Mouse (Mus musculus) CH12.LX (cell line): ENCODE measurements at regions not wholly inside any gene's neighbourhood (a gene's known extent, or its start where the extent isn't known, plus 50 kb on each side); places are given as distances from the start of the nearest gene placed in this dataset.

Source experiments
- DNase-seq: peaks from one replicate; pipeline ENCODE4 v3.0.0-alpha.2; 2013; ENCODE audit errors: extremely low read depth
- H3K27ac ChIP-seq: 2 replicates; pipeline ENCODE4 v1.5.1; 2012; ENCODE audit warnings: low read depth, mild to moderate bottlenecking, control low read depth, moderate library complexity; ENCODE audit not compliant: insufficient read depth
- H3K27me3 ChIP-seq: replicated peaks from 2 replicates; pipeline ENCODE3; 2012; ENCODE audit warnings: inconsistent platforms
- H3K36me3 ChIP-seq, 2 experiments: replicated peaks in 1 of 2; 2 replicates each; pipeline versions ENCODE3 to v1.6.1; 2012; ENCODE audit warnings: inconsistent platforms in 1 of 2, low read length in 1 of 2, mild to moderate bottlenecking in 1 of 2, mixed read lengths in 1 of 2, moderate library complexity in 1 of 2; ENCODE audit not compliant: control insufficient read depth in 1 of 2, insufficient read depth in 1 of 2
- H3K4me1 ChIP-seq, 2 experiments: 2 replicates each; pipeline ENCODE4 v1.6.1; 2012; ENCODE audit warnings: inconsistent platforms in 1 of 2, moderate library complexity in 1 of 2; ENCODE audit not compliant: insufficient read depth in 2 of 2, control insufficient read depth in 1 of 2
- H3K4me2 ChIP-seq: 2 replicates; pipeline ENCODE4 v1.6.1; 2012; ENCODE audit warnings: low read depth, mild to moderate bottlenecking, control low read depth; ENCODE audit not compliant: poor library complexity, insufficient read depth, severe bottlenecking
- H3K4me3 ChIP-seq, 3 experiments: fragments of 150-350 bp in 1 of 3; sonication (generic) in 1 of 3; replicated peaks in 1 of 3; 2 replicates each; pipeline versions ENCODE3 to v1.5.1; 2011 to 2012; ENCODE audit warnings: low read depth in 2 of 3, low read length in 2 of 3, mild to moderate bottlenecking in 2 of 3, moderate library complexity in 2 of 3, control low read depth in 1 of 3, improper control_type of control experiment in 1 of 3, inconsistent platforms in 1 of 3, mixed read lengths in 1 of 3; ENCODE audit not compliant: poor library complexity in 1 of 3
- H3K79me2 ChIP-seq: replicated peaks from 2 replicates; pipeline ENCODE4 v1.6.1; 2012; ENCODE audit warnings: mild to moderate bottlenecking, moderate library complexity; ENCODE audit not compliant: control insufficient read depth, poor library complexity, insufficient read depth, severe bottlenecking; ENCODE audit errors: extremely low read depth
- H3K9ac ChIP-seq: 2 replicates; pipeline ENCODE4 v1.6.1; 2012; ENCODE audit warnings: low read depth, mild to moderate bottlenecking, control low read depth, moderate library complexity; ENCODE audit not compliant: insufficient read depth
- H3K9me3 ChIP-seq: replicated peaks from 2 replicates; pipeline ENCODE3; 2012; ENCODE audit warnings: low read length, inconsistent platforms, mixed read lengths
- BHLHE40 ChIP-seq: IDR thresholded peaks from 2 replicates; pipeline ENCODE4 v1.6.1; 2011; ENCODE audit warnings: mild to moderate bottlenecking, low read depth, low read length, improper control_type of control experiment
- CHD1 ChIP-seq: IDR thresholded peaks from 2 replicates; pipeline ENCODE4 v1.6.1; 2012; ENCODE audit warnings: low read depth, low read length, improper control_type of control experiment, inconsistent platforms
- CHD2 ChIP-seq: IDR thresholded peaks from 2 replicates; pipeline ENCODE4 v1.6.1; 2011; ENCODE audit warnings: low read length, improper control_type of control experiment
- CTCF ChIP-seq, 2 experiments: IDR thresholded peaks in 1 of 2; conservative IDR thresholded peaks in 1 of 2; 2 replicates each; pipeline ENCODE4 v1.5.1; 2011 to 2012; ENCODE audit warnings: low read depth in 2 of 2, low read length in 2 of 2, improper control_type of control experiment in 1 of 2, inconsistent platforms in 1 of 2, mild to moderate bottlenecking in 1 of 2, moderate library complexity in 1 of 2
- E2F4 ChIP-seq: IDR thresholded peaks from 2 replicates; pipeline ENCODE4 v1.6.1; 2011; ENCODE audit warnings: low read depth, low read length, improper control_type of control experiment; ENCODE audit not compliant: insufficient replicate concordance
- ETS1 ChIP-seq: conservative IDR thresholded peaks from 2 replicates; pipeline ENCODE4 v1.6.1; 2012; ENCODE audit warnings: low read depth, mild to moderate bottlenecking, inconsistent platforms, low read length, improper control_type of control experiment, moderate library complexity
- GABPA ChIP-seq: IDR thresholded peaks from 2 replicates; pipeline ENCODE4 v1.6.1; 2012; ENCODE audit warnings: low read depth, low read length, improper control_type of control experiment, inconsistent platforms; ENCODE audit not compliant: insufficient replicate concordance
- HCFC1 ChIP-seq: IDR thresholded peaks from 2 replicates; pipeline ENCODE4 v1.6.1; 2012; ENCODE audit warnings: low read depth, mild to moderate bottlenecking, inconsistent platforms, low read length, improper control_type of control experiment
- JUND ChIP-seq: conservative IDR thresholded peaks from 2 replicates; pipeline ENCODE4 v1.6.1; 2011; ENCODE audit warnings: low read depth, low read length, improper control_type of control experiment
- KAT2A ChIP-seq: IDR thresholded peaks from 2 replicates; pipeline ENCODE4 v1.6.1; 2012; ENCODE audit warnings: low read length, improper control_type of control experiment, inconsistent platforms; ENCODE audit not compliant: insufficient replicate concordance
- MAX ChIP-seq: IDR thresholded peaks from 2 replicates; pipeline ENCODE4 v1.6.1; 2011; ENCODE audit warnings: low read length, improper control_type of control experiment
- MXI1 ChIP-seq: IDR thresholded peaks from 2 replicates; pipeline ENCODE4 v1.6.1; 2011; ENCODE audit warnings: mild to moderate bottlenecking, low read depth, low read length, improper control_type of control experiment
- NRF1 ChIP-seq: IDR thresholded peaks from 2 replicates; pipeline ENCODE4 v1.6.1; 2014; ENCODE audit warnings: low read depth, mild to moderate bottlenecking, inconsistent platforms, low read length, improper control_type of control experiment, moderate library complexity
- POLR2A ChIP-seq: IDR thresholded peaks from 2 replicates; pipeline ENCODE4 v1.6.1; 2011; ENCODE audit warnings: low read depth, mild to moderate bottlenecking, improper control_type of control experiment, low read length
- POLR2AphosphoS2 ChIP-seq: IDR thresholded peaks from 2 replicates; pipeline ENCODE4 v1.6.1; 2011; ENCODE audit warnings: low read depth, low read length, improper control_type of control experiment
- RAD21 ChIP-seq: IDR thresholded peaks from 2 replicates; pipeline ENCODE4 v1.6.1; 2011; ENCODE audit warnings: low read depth, mild to moderate bottlenecking, low read length, improper control_type of control experiment, moderate library complexity
- RCOR1 ChIP-seq: conservative IDR thresholded peaks from 2 replicates; pipeline ENCODE4 v1.6.1; 2012; ENCODE audit warnings: low read depth, mild to moderate bottlenecking, inconsistent platforms, low read length, improper control_type of control experiment
- SIN3A ChIP-seq: IDR thresholded peaks from 2 replicates; pipeline ENCODE4 v1.6.1; 2012; ENCODE audit warnings: low read length, improper control_type of control experiment, inconsistent platforms
- SMC3 ChIP-seq: IDR thresholded peaks from 2 replicates; pipeline ENCODE4 v1.6.1; 2011; ENCODE audit warnings: low read depth, low read length, improper control_type of control experiment
- TCF12 ChIP-seq: IDR thresholded peaks from 2 replicates; pipeline ENCODE4 v1.6.1; 2014; ENCODE audit warnings: low read depth, mild to moderate bottlenecking, inconsistent platforms, low read length, improper control_type of control experiment
- UBTF ChIP-seq: IDR thresholded peaks from 2 replicates; pipeline ENCODE4 v1.6.1; 2012; ENCODE audit warnings: low read depth, mild to moderate bottlenecking, inconsistent platforms, low read length, improper control_type of control experiment, moderate library complexity
- USF1 ChIP-seq: IDR thresholded peaks from 2 replicates; pipeline ENCODE4 v1.6.1; 2014; ENCODE audit warnings: low read depth, mild to moderate bottlenecking, inconsistent platforms, low read length, improper control_type of control experiment
- USF2 ChIP-seq: conservative IDR thresholded peaks from 2 replicates; pipeline ENCODE4 v1.6.1; 2011; ENCODE audit warnings: low read depth, low read length, improper control_type of control experiment
- ZC3H11A ChIP-seq: IDR thresholded peaks from 2 replicates; pipeline ENCODE4 v1.6.1; 2012; ENCODE audit warnings: low read depth, mild to moderate bottlenecking, inconsistent platforms, low read length, improper control_type of control experiment
- ZMIZ1 ChIP-seq: IDR thresholded peaks from 2 replicates; pipeline ENCODE4 v1.6.1; 2012; ENCODE audit warnings: low read depth, mild to moderate bottlenecking, inconsistent platforms, low read length, improper control_type of control experiment
- ZNF384 ChIP-seq: IDR thresholded peaks from 2 replicates; pipeline ENCODE4 v1.6.1; 2012; ENCODE audit warnings: low read depth, low read length, improper control_type of control experiment, inconsistent platforms
- dilution Hi-C: fragments of 300-500 bp; cut with MboI; formaldehyde crosslinking; loops from 2 replicates; pipeline ENCODE4 v1.14.3; 2020; ENCODE audit warnings: low sequenced_read_pairs; ENCODE audit not compliant: extremely low pct_unique_long_range_greater_than_20kb, extremely low pct_ligation_motif_present
- in situ Hi-C: fragments of 300-500 bp; cut with MboI; formaldehyde crosslinking; loops from 3 replicates; pipeline ENCODE4 v1.14.3; 2019; ENCODE audit warnings: low sequenced_read_pairs, low pct_ligation_motif_present, low pct_unique_long_range_greater_than_20kb, mixed read lengths

GRCm38 (mm10) chr11:110656524-110657156 lies 257.7 kb downstream of the Map2k6 start:
- Histone ChIP-seq H3K27me3 (no peaks in the 10 kb centered on the region), H3K27ac (no peak overlapping the region), H3K9ac (no peak overlapping the region), H3K4me1 (no peaks in the 10 kb centered on the region), H3K4me3 (no peak overlapping the region), H3K79me2 (no peaks in the 10 kb centered on the region), H3K9me3 (no peaks in the 10 kb centered on the region), H3K4me2 (no peak overlapping the region), H3K36me3 (no peaks in the 10 kb centered on the region)
- dilution Hi-C loops (no loop called here), in situ Hi-C loops (no loop called here)
- TF ChIP-seq GABPA, result no peak
- no peak for TF ChIP-seq JUND
- TF ChIP-seq RCOR1, result no peak
- TF ChIP-seq KAT2A, result no peak
- no peak for TF ChIP-seq POLR2A
- no peak for TF ChIP-seq USF2
- no peak for TF ChIP-seq E2F4
- no peak for TF ChIP-seq SIN3A
- no peak for TF ChIP-seq POLR2AphosphoS2
- TF ChIP-seq BHLHE40, result no peak
- TF ChIP-seq UBTF, result no peak
- TF ChIP-seq ZMIZ1, result no peak
- TF ChIP-seq HCFC1, result no peak
- no peak for TF ChIP-seq CTCF (conservative IDR thresholded peaks at IDR 0.05 in 1 of 2, IDR thresholded peaks at IDR 0.05 in 1 of 2; ENCODE audit: low read depth in 2 of 2, low read length in 2 of 2)
- TF ChIP-seq ETS1, result no peak
- no peak for TF ChIP-seq MAX
- DNase-seq, result no peak

- no peaks in the 10 kb centered on the region for H3K4me1 ChIP-seq
- in situ Hi-C loops (no loop called here), dilution Hi-C loops (no loop called here)
- no peak for DNase-seq
- no peak overlapping the region for H3K9ac ChIP-seq
- no peaks in the 10 kb centered on the region for H3K27me3 ChIP-seq
- TF ChIP-seq TCF12 (no peak), MAX (no peak), RAD21 (no peak), SMC3 (no peak), ZC3H11A (no peak), NRF1 (no peak), ZNF384 (no peak), CHD2 (no peak), CHD1 (no peak), USF1 (no peak), ZMIZ1 (no peak), CTCF (conservative IDR thresholded peaks at IDR 0.05 in 1 of 2, IDR thresholded peaks at IDR 0.05 in 1 of 2; ENCODE audit: low read depth in 2 of 2, low read length in 2 of 2) (no peak), USF2 (no peak), MXI1 (no peak)
- no peak overlapping the region for H3K27ac ChIP-seq
- no peaks in the 10 kb centered on the region for H3K9me3 ChIP-seq
- no peaks in the 10 kb centered on the region for H3K79me2 ChIP-seq
- no peaks in the 10 kb centered on the region for H3K36me3 ChIP-seq
- H3K4me3 ChIP-seq, result no peak overlapping the region
- H3K4me2 ChIP-seq, result no peak overlapping the region
Measured at GRCm38 (mm10) chr11:110657854-110658253, 258.9 kb downstream of the Map2k6 start.
